Mouse (Mus musculus): ENCODE measurements around the gene Parp2.
A peak's percentile ranks its signal among the peaks of the same experiment; 100 is the strongest.

Gene Parp2

GRCm38 (mm10) chr14:50826579-50826978 lies 18.9 kb downstream of the Parp2 start:
- no peak for DNase-seq (ENCODE audit: low read depth in 1 of 2, low spot score in 2 of 2)

GRCm38 (mm10) chr14:50829878-50830277 lies 22.2 kb downstream of the Parp2 start:
- peak; percentile 13 to 16 for DNase-seq (ENCODE audit: low read depth in 1 of 2, low spot score in 2 of 2)

- peak; percentile 84 to 89 for DNase-seq (ENCODE audit: low read depth in 1 of 2, low spot score in 2 of 2)
Observed at GRCm38 (mm10) chr14:50833964-50834363, 26.3 kb downstream of the Parp2 start.

- DNase-seq (ENCODE audit: low read depth in 1 of 2, low spot score in 2 of 2): no peak
Observed at GRCm38 (mm10) chr14:50834435-50834834, 26.8 kb downstream of the Parp2 start.

GRCm38 (mm10) chr14:50837236-50837635 lies 29.6 kb downstream of the Parp2 start:
- DNase-seq (ENCODE audit: low read depth in 1 of 2, low spot score in 2 of 2): no peak

- DNase-seq (ENCODE audit: low read depth in 1 of 2, low spot score in 2 of 2): no peak
Observed at GRCm38 (mm10) chr14:50855788-50856187, 48.1 kb downstream of the Parp2 start.

GRCm38 (mm10) chr14:50862641-50863040 lies 55.0 kb downstream of the Parp2 start:
- DNase-seq (ENCODE audit: low read depth in 1 of 2, low spot score in 2 of 2): no peak

- peak in 1 of 2 experiments; percentile 7 for DNase-seq (ENCODE audit: low read depth in 1 of 2, low spot score in 2 of 2)
Observed at GRCm38 (mm10) chr14:50865005-50865404, 57.4 kb downstream of the Parp2 start.

GRCm38 (mm10) chr14:50866966-50867365 lies 59.3 kb downstream of the Parp2 start:
- no peak for DNase-seq (ENCODE audit: low read depth in 1 of 2, low spot score in 2 of 2)

- no peak for DNase-seq (ENCODE audit: low read depth in 1 of 2, low spot score in 2 of 2)
Observed at GRCm38 (mm10) chr14:50868211-50868610, 60.6 kb downstream of the Parp2 start.

GRCm38 (mm10) chr14:50868656-50869055 lies 61.0 kb downstream of the Parp2 start:
- DNase-seq (ENCODE audit: low read depth in 1 of 2, low spot score in 2 of 2): no peak

GRCm38 (mm10) chr14:50869889-50870804 lies 62.5 kb downstream of the Parp2 start, which contains the start of gene Tep1:
Gene Tep1 (minus strand): TSS chr14:50870560.
- peak; percentile 41 to 63 for DNase-seq (ENCODE audit: low read depth in 1 of 2, low spot score in 2 of 2)

GRCm38 (mm10) chr14:50870805-50871143 lies 63.1 kb downstream of the Parp2 start:
- no peak for DNase-seq (ENCODE audit: low read depth in 1 of 2, low spot score in 2 of 2)
